10 mouse cellular contexts compared by ENCODE assay signal in the genomic region with DNA sequence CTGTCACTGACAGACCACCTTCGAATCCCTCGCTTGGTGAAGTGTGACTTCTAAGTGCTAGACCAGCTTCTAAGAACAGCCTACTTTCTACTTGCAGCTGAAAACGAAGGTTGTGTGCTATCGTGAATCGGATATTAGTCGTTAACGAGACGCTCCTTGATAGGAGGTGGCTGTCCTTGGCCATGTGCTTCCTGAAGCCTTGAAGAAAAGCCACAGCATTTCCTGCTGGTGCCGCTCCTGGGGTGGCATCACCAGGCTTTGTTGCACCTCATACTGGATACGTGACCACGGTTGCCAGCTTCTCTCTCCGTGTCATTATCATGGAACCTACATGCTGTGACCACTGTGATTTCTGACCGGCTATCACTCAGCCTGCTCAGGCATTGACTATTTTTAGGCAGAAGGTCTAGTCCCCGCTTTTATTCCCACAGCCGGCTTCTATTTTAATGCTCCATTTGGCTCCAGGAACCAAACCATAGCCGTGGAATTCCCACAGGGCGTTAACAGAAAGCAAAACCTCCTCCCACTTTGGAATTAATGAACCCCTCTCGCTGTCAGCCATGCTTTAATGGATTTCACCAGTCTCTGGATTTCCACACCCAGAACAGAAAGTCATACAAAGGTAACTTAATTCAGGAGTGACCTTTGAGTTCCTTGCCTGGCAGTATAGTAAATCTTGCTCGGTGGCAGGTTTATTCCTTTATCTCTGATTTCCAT.
A peak's percentile ranks its signal among the peaks of the same experiment; 100 is the strongest.
DNase-seq lines count a peak whose midpoint lies in the region; ATAC-seq lines count a peak whose summit lies in the region.
"Had no signal": no experiment of that assay in that cellular context is flagged by ENCODE, and none has a peak within 500 bp of the region (broad histone marks: within the 10 kb centered on the region; RNA-seq: fewer than 3 reads in every experiment).

No protein-coding gene starts in this region.

- no peaks in the 10 kb centered on the region for H3K9me3 ChIP-seq in kidney, embryonic 14.5 days (ENCODE audit: control insufficient read depth, low read length)
- H3K9me3 ChIP-seq in heart, embryonic 15.5 days (replicated peaks) = no peaks in the 10 kb centered on the region
- no peaks in the 10 kb centered on the region for H3K9me3 ChIP-seq in forebrain, embryonic 10.5 days
- H3K9me3 ChIP-seq: lung, embryonic 15.5 days had no signal

- no peak overlapping the region for H3K4me3 ChIP-seq in kidney, embryonic 14.5 days (ENCODE audit: low read length)
- 0 out of 2 replicates have a peak overlapping the region, but pooled peaks have one; percentile 1 for H3K4me3 ChIP-seq in heart, embryonic 15.5 days
- H3K4me3 ChIP-seq in forebrain, embryonic 10.5 days = no peak overlapping the region
- H3K4me3 ChIP-seq: lung, embryonic 15.5 days; myocyte had no signal

- 0 out of 2 replicates have a peak, but pooled peaks cover 22% of the 10 kb centered on the region for H3K4me1 ChIP-seq in kidney, embryonic 14.5 days (ENCODE audit: control insufficient read depth, insufficient read depth, low read length)
- peaks cover 22% of the 10 kb centered on the region for H3K4me1 ChIP-seq in heart, embryonic 15.5 days (replicated peaks)
- H3K4me1 ChIP-seq in forebrain, embryonic 10.5 days = peaks cover 18% of the 10 kb centered on the region

- H3K27ac ChIP-seq in kidney, embryonic 14.5 days (ENCODE audit: low read depth, low read length) = peak overlapping the region; percentile 37; the same call in 1 of the 2 replicates
- H3K27ac ChIP-seq in heart, embryonic 15.5 days = peak overlapping the region; percentile 48
- H3K27ac ChIP-seq in forebrain, embryonic 10.5 days = no peak overlapping the region
- H3K27ac ChIP-seq: lung, embryonic 15.5 days had no signal

- WGBS in kidney, embryonic 14.5 days = 31% methylated on average over 19 of the region's 19 CpGs
- WGBS in heart, embryonic 15.5 days = 46% methylated on average over 19 of the region's 19 CpGs
- 79% methylated on average over 19 of the region's 19 CpGs for WGBS in forebrain, embryonic 10.5 days

- peak; percentile 75; the same call in 1 of the 2 replicates for ATAC-seq in kidney, embryonic 14.5 days (ENCODE audit: low FRiP score, low TSS enrichment)
- ATAC-seq in granulocyte monocyte progenitor cell, adult 5-6 weeks (replicated peaks; ENCODE audit: poor library complexity, severe bottlenecking) = peak; percentile 26
- 0 out of 2 replicates have a peak, but pooled peaks have one; percentile 37 for ATAC-seq in heart, embryonic 15.5 days (replicated peaks; ENCODE audit: insufficient number of reproducible peaks, insufficient read depth, low FRiP score, low read depth)
- ATAC-seq in megakaryocyte progenitor cell, adult 5-6 weeks (replicated peaks; ENCODE audit: poor library complexity) = peak; percentile 4; the same call in 1 of the 2 replicates
- no peak for ATAC-seq in monocyte, adult 5-6 weeks (replicated peaks; ENCODE audit: insufficient number of reproducible peaks, low FRiP score, low TSS enrichment, poor library complexity, severe bottlenecking)

- DNase-seq in kidney, postnatal 10 days = no peak
- no peak for DNase-seq in forebrain, embryonic 10.5 days (ENCODE audit: extremely low spot score, low spot score)
- DNase-seq: cerebellum, adult 9-10 months had no signal

- H3K36me3 ChIP-seq in kidney, embryonic 14.5 days (ENCODE audit: control insufficient read depth, insufficient read depth, low read length) = no peaks in the 10 kb centered on the region
- no peaks in the 10 kb centered on the region for H3K36me3 ChIP-seq in heart, embryonic 15.5 days
- H3K36me3 ChIP-seq in forebrain, embryonic 10.5 days (replicated peaks) = no peaks in the 10 kb centered on the region
- H3K36me3 ChIP-seq: lung, embryonic 15.5 days had no signal

- peak overlapping the region; percentile 19; the same call in 1 of the 2 replicates for H3K4me2 ChIP-seq in kidney, embryonic 14.5 days (replicated peaks; ENCODE audit: low read depth, low read length)
- H3K4me2 ChIP-seq in heart, embryonic 15.5 days = peak overlapping the region; percentile 47
- H3K4me2 ChIP-seq: lung, embryonic 15.5 days had no signal

- no peaks in the 10 kb centered on the region for H3K27me3 ChIP-seq in kidney, embryonic 14.5 days (ENCODE audit: control insufficient read depth, insufficient read depth, low read length)
- H3K27me3 ChIP-seq in heart, embryonic 15.5 days = no peaks in the 10 kb centered on the region
- peaks cover 5% of the 10 kb centered on the region; the same call in 1 of the 2 replicates for H3K27me3 ChIP-seq in forebrain, embryonic 10.5 days (ENCODE audit: poor library complexity, severe bottlenecking)
- H3K27me3 ChIP-seq: lung, embryonic 15.5 days had no signal

- H3K9ac ChIP-seq in kidney, embryonic 14.5 days (ENCODE audit: low read depth, low read length) = no peak overlapping the region
- H3K9ac ChIP-seq in heart, embryonic 15.5 days = no peak overlapping the region
- H3K9ac ChIP-seq: lung, embryonic 15.5 days had no signal
